Mouse (Mus musculus): Measurements from ENCODE around the gene Ppp1r1b. TPM values are rescaled to one million over a fixed set of nuclear protein-coding genes. Genes with fewer than 3 reads are reported as not detected.

Gene Ppp1r1b
- total RNA-seq (2023), result not detected

GRCm38 (mm10) chr11:98348083-98348961, at the start of gene Ppp1r1b:
Gene Ppp1r1b (plus strand): TSS chr11:98348404.

GRCm38 (mm10) chr11:98329081-98329959, 18.9 kb upstream of the Ppp1r1b start, which contains the start of gene Neurod2:
Gene Neurod2 (minus strand): TSS chr11:98329648.

DNA sequence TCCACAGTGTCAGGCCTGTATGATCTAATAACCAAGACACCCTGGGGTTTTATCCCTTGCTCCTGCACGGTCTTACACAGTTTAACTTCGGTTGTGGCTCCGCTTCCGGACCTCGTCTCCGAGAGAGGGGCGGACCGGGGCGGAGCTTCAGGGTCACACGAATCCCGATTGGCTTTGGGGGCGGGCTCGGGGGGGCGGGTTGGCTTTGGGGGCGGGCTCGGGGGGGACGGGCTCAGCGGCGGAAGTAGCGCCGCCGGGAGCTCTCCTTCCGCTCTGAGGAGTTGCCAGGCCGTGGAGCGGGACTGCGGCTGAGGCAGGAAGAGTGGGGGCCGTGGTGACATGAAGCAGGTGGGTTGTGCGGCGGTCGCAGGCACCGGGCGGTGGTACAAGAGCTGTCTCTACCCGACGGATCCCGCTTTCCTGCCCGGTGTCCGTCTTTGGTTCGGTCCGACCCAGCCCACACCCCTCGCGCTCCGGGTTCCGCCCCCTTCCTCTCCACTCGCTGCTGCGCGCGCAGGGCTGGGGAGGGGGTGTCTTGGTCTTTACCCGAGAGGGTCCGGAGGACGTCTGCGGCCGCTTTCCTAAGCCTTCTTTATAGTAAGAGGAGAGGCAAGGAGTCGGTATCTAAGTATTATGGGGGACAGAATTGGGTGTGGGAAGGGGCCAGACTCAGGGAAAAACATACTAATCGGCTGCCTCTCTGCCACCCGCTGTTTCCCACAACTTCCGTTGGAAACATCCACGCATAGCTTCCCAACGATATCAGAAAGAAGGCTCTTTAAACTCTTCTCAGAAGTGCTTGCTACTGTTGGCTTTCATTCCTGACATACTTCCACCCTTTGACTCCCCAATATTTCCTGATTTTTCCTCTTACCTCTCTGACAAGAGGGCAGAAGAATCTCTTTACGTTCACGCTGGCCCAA, 10.2 kb downstream of the Ppp1r1b start, which contains the start of gene Stard3:
TSS of gene Stard3 (plus strand) at position 208 of the 923 bp plus-strand sequence.

DNA sequence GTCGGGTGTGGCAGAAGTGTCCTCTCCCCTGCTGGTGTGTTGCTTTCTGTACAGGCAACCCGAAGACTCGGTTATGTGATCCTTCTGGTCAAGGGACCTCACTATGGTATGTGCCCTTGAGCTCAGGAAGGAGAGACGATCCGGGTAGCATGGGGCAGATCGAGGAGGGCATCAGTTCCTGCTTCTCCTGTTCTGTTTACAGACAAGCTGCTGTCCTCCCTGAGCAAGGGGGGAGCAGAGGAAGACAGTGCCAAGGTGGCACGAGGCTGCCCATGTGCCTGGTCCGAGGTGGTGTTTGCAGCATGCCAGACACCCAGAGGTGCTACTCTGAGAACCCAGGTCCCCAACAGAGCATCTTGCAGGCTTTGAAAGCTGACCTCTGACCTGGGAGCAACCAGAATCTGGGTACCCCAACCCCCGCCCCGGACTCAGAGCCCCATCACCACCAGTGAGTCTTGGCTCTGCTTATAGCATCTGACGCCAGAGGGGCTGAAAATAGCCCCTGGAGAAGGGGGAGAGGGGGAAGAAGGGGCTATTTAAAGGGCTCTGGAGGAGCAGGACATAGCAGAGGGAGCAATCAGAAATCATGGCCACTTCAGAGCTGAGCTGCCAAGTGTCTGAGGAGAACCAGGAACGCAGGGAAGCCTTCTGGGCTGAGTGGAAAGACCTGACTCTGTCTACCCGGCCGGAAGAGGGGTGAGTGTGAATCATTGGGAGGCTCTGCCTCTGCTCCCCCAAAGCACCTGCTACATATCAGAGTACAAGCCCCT, 35.2 kb downstream of the Ppp1r1b start, which contains the start of gene Tcap:
TSS of gene Tcap (plus strand) at position 551 of the 770 bp plus-strand sequence.

DNA sequence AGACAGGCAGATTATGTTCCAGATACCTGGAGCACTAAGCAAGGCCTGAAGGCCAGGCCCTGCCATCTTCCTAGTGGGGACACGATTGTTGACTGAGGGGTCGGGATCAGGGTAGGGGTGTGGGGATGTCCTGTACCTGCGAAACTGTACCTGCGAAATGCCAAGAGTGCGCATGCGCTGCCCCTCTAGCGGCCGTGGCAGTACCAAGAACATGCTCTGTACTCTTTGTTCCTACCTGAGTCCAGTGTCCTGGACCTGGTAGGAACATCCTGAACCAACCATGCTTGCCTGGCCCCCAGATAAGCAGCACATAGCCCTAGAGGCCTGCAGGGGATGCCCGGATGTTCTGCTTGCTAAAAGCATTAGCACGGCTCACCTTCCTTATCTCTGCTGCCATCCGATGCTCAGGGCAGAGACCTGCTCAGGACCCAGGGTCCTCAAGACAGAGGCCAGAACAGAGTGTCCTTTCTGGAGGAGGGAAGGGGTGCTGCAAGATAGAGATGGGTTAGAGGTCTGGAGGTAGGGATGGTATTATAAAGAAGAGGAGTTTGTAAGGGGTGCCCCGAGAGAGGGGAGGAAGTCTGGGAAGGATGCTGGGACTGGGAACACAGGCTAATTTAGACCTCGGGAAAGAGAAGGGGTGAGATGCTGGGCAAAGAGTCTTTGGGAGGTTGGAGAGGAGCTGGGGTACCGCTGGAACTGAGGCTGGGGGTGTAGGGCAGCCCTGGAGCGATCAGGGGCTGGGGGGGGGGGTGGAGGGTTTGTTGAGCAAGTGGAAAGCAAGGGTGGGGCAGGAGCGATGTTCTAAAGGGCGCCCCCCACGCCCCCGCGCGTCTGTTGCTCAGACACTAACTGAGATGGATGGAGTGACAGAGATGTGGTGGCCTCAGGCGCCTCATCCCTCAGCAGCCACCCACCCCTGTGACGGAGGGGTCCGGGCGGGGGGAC, 37.7 kb downstream of the Ppp1r1b start, which contains the start of gene Pnmt:
TSS of gene Pnmt (plus strand) at position 813 of the 948 bp plus-strand sequence.

GRCm38 (mm10) chr11:98400161-98400726, 52.0 kb downstream of the Ppp1r1b start, which contains the start of gene Pgap3:
Gene Pgap3 (minus strand): TSS chr11:98400490.

Other genes with a start within 250 kb of the Ppp1r1b start
- gene Fbxl20, start 198.0 kb upstream of the Ppp1r1b start, total RNA-seq (2023), result 49.9 TPM
- 75.5 TPM for gene Med1, start 155.1 kb upstream of the Ppp1r1b start, total RNA-seq (2023)
- gene Cdk12, start 145.3 kb upstream of the Ppp1r1b start, total RNA-seq (2023), result 88.6 TPM
- gene Neurod2, start 18.8 kb upstream of the Ppp1r1b start, total RNA-seq (2023), result not detected
- 40.9 TPM for gene Stard3, start 10.0 kb downstream of the Ppp1r1b start, total RNA-seq (2023)
- not detected for gene Tcap, start 35.4 kb downstream of the Ppp1r1b start, total RNA-seq (2023)
- gene Pnmt, start 38.0 kb downstream of the Ppp1r1b start, total RNA-seq (2023), result not detected
- 11.3 TPM for gene Pgap3, start 52.1 kb downstream of the Ppp1r1b start, total RNA-seq (2023)
- gene Erbb2, start 64.1 kb downstream of the Ppp1r1b start, total RNA-seq (2023), result not detected
- 43.0 TPM for gene Mien1, start 90.6 kb downstream of the Ppp1r1b start, total RNA-seq (2023)
- 0.31 TPM for gene Grb7, start 98.0 kb downstream of the Ppp1r1b start, total RNA-seq (2023)
- 178 TPM for gene Ikzf3, start 197.6 kb downstream of the Ppp1r1b start, total RNA-seq (2023)
- 3.7 TPM for gene Zpbp2, start 202.7 kb downstream of the Ppp1r1b start, total RNA-seq (2023)
- 20.5 TPM for gene Ormdl3, start 239.0 kb downstream of the Ppp1r1b start, total RNA-seq (2023)
- gene Lrrc3c, start 249.9 kb downstream of the Ppp1r1b start, total RNA-seq (2023), result not detected